ENCODE assay signal across 27 mouse cellular contexts in genomic region chr7:95823539-95823938, GRCm38 (mm10).
"Had no signal": no experiment of that assay in that cellular context is flagged by ENCODE, and none has a peak within 500 bp of the region (broad histone marks: within the 10 kb centered on the region; RNA-seq: fewer than 3 reads in every experiment).

No protein-coding gene starts in this region.

- H3K9me3 ChIP-seq: embryonic facial prominence, embryonic 10.5 days; embryonic facial prominence, embryonic 12.5 days; embryonic facial prominence, embryonic 13.5 days; embryonic facial prominence, embryonic 15.5 days; heart, embryonic 10.5 days; heart, embryonic 12.5 days; heart, embryonic 13.5 days had no signal

- H3K4me3 ChIP-seq: embryonic facial prominence, embryonic 10.5 days; embryonic facial prominence, embryonic 12.5 days; embryonic facial prominence, embryonic 13.5 days; embryonic facial prominence, embryonic 15.5 days; erythroblast, embryonic 14.5 days; gastrocnemius, adult 2 months; heart, adult 2 months; heart, embryonic 10.5 days; heart, embryonic 12.5 days; heart, embryonic 13.5 days had no signal

- H3K27me3 ChIP-seq: embryonic facial prominence, embryonic 12.5 days; embryonic facial prominence, embryonic 13.5 days; embryonic facial prominence, embryonic 15.5 days; heart, embryonic 12.5 days; heart, embryonic 13.5 days had no signal

- H3K9ac ChIP-seq: embryonic facial prominence, embryonic 12.5 days; embryonic facial prominence, embryonic 13.5 days; embryonic facial prominence, embryonic 15.5 days; forebrain, postnatal 0 days; heart, embryonic 12.5 days; heart, embryonic 13.5 days had no signal

- ATAC-seq: forebrain, postnatal 0 days had no signal

- H3K36me3 ChIP-seq: embryonic facial prominence, embryonic 10.5 days; embryonic facial prominence, embryonic 12.5 days; embryonic facial prominence, embryonic 13.5 days; embryonic facial prominence, embryonic 15.5 days; heart, embryonic 10.5 days; heart, embryonic 12.5 days; heart, embryonic 13.5 days had no signal

- H3K4me1 ChIP-seq: embryonic facial prominence, embryonic 12.5 days; embryonic facial prominence, embryonic 13.5 days; embryonic facial prominence, embryonic 15.5 days; heart, embryonic 10.5 days; heart, embryonic 12.5 days had no signal

- H3K4me2 ChIP-seq: embryonic facial prominence, embryonic 12.5 days; embryonic facial prominence, embryonic 13.5 days; embryonic facial prominence, embryonic 15.5 days; heart, embryonic 11.5 days; heart, embryonic 12.5 days; heart, embryonic 13.5 days had no signal

- DNase-seq: cerebellum, adult 2 months; cerebellum, adult 8-10 months; cerebellum, adult 9-10 months; cerebellum, adult 9-11 months; cerebellum, postnatal 10 days; cerebellum, postnatal 14 days; cerebellum, postnatal 25 days; cerebellum, postnatal 36 days; embryo, embryonic 11 days; forebrain, postnatal 0 days; gastrocnemius, adult 2 months; gastrocnemius, postnatal 10 days; gastrocnemius, postnatal 14 days; gastrocnemius, postnatal 25 days; gastrocnemius, postnatal 36 days; heart, adult 11 months; heart, adult 18-20 months; heart, adult 2 months had no signal

- H3K27ac ChIP-seq: embryonic facial prominence, embryonic 10.5 days; embryonic facial prominence, embryonic 12.5 days; embryonic facial prominence, embryonic 13.5 days; embryonic facial prominence, embryonic 15.5 days; gastrocnemius, adult 2 months; heart, adult 2 months; heart, embryonic 10.5 days; heart, embryonic 13.5 days had no signal
